Mouse (Mus musculus): ENCODE measurements around the gene Txndc2. TPM values are rescaled to one million over a fixed set of nuclear protein-coding genes. Genes with fewer than 3 reads are reported as not detected.

Gene Txndc2
- polyA plus RNA-seq, 1 experiment = not detected

GRCm38 (mm10) chr17:65618431-65618830 is 23.5 kb downstream of the Txndc2 start:
- no peak for DNase-seq
- 96% methylated on average over 2 of the region's 2 CpGs for WGBS
- no peaks in the 10 kb centered on the region for H3K27me3 ChIP-seq (ENCODE audit: control insufficient read depth, insufficient read depth, low read length)
- H3K4me3 ChIP-seq (ENCODE audit: control insufficient read depth, insufficient read depth, low read length) = no peak overlapping the region
- H3K27ac ChIP-seq (ENCODE audit: control insufficient read depth, insufficient read depth, low read length) = no peak overlapping the region
- no peaks in the 10 kb centered on the region for H3K4me1 ChIP-seq (replicated peaks; ENCODE audit: control insufficient read depth, insufficient read depth, low read length)
- TF ChIP-seq CTCF (IDR thresholded peaks at IDR 0.05; ENCODE audit: borderline replicate concordance, control insufficient read depth, extremely low read depth, insufficient read depth, low read length, poor library complexity) = no peak
- TF ChIP-seq POLR2A (IDR thresholded peaks at IDR 0.05; ENCODE audit: control insufficient read depth, extremely low read depth, insufficient read depth, low read length, poor library complexity) = no peak
- H3K36me3 ChIP-seq (ENCODE audit: control insufficient read depth, insufficient read depth, low read length) = no peaks in the 10 kb centered on the region

- no peak for DNase-seq
- Histone ChIP-seq H3K4me1 (replicated peaks; ENCODE audit: control insufficient read depth, insufficient read depth, low read length) (no peaks in the 10 kb centered on the region), H3K27ac (ENCODE audit: control insufficient read depth, insufficient read depth, low read length) (no peak overlapping the region), H3K4me3 (ENCODE audit: control insufficient read depth, insufficient read depth, low read length) (no peak overlapping the region), H3K27me3 (ENCODE audit: control insufficient read depth, insufficient read depth, low read length) (no peaks in the 10 kb centered on the region), H3K36me3 (ENCODE audit: control insufficient read depth, insufficient read depth, low read length) (no peaks in the 10 kb centered on the region)
- 59% methylated on average over 3 of the region's 3 CpGs for WGBS
- no peak for TF ChIP-seq CTCF (IDR thresholded peaks at IDR 0.05; ENCODE audit: borderline replicate concordance, control insufficient read depth, extremely low read depth, insufficient read depth, low read length, poor library complexity)
- no peak for TF ChIP-seq POLR2A (IDR thresholded peaks at IDR 0.05; ENCODE audit: control insufficient read depth, extremely low read depth, insufficient read depth, low read length, poor library complexity)
Observed at GRCm38 (mm10) chr17:65615678-65616077, 26.3 kb downstream of the Txndc2 start.

- TF ChIP-seq POLR2A (IDR thresholded peaks at IDR 0.05; ENCODE audit: control insufficient read depth, extremely low read depth, insufficient read depth, low read length, poor library complexity) (no peak), CTCF (IDR thresholded peaks at IDR 0.05; ENCODE audit: borderline replicate concordance, control insufficient read depth, extremely low read depth, insufficient read depth, low read length, poor library complexity) (no peak)
- no peak for DNase-seq
- Histone ChIP-seq H3K27me3 (ENCODE audit: control insufficient read depth, insufficient read depth, low read length) (no peaks in the 10 kb centered on the region), H3K36me3 (ENCODE audit: control insufficient read depth, insufficient read depth, low read length) (no peaks in the 10 kb centered on the region), H3K4me3 (ENCODE audit: control insufficient read depth, insufficient read depth, low read length) (no peak overlapping the region), H3K4me1 (replicated peaks; ENCODE audit: control insufficient read depth, insufficient read depth, low read length) (no peaks in the 10 kb centered on the region), H3K27ac (ENCODE audit: control insufficient read depth, insufficient read depth, low read length) (no peak overlapping the region)
- WGBS = 9% methylated on average over 9 of the region's 9 CpGs
Observed at GRCm38 (mm10) chr17:65614431-65614830, 27.5 kb downstream of the Txndc2 start.

- no peaks in the 10 kb centered on the region for H3K27me3 ChIP-seq (ENCODE audit: control insufficient read depth, insufficient read depth, low read length)
- H3K4me3 ChIP-seq (ENCODE audit: control insufficient read depth, insufficient read depth, low read length) = peak within 1 kb of the TSS; percentile 75
- no peaks in the 10 kb centered on the region for H3K36me3 ChIP-seq (ENCODE audit: control insufficient read depth, insufficient read depth, low read length)
- under 1% methylated on average over 85 of the region's 85 CpGs for WGBS
- peak; percentile 66; the same call in 1 of the 2 replicates for TF ChIP-seq POLR2A (IDR thresholded peaks at IDR 0.05; ENCODE audit: control insufficient read depth, extremely low read depth, insufficient read depth, low read length, poor library complexity)
- peak; percentile 58; the same call in 1 of the 2 replicates for TF ChIP-seq CTCF (IDR thresholded peaks at IDR 0.05; ENCODE audit: borderline replicate concordance, control insufficient read depth, extremely low read depth, insufficient read depth, low read length, poor library complexity)
- DNase-seq = peak; percentile 98
- peak within 1 kb of the TSS; percentile 71 for H3K27ac ChIP-seq (ENCODE audit: control insufficient read depth, insufficient read depth, low read length)
- no peaks in the 10 kb centered on the region for H3K4me1 ChIP-seq (replicated peaks; ENCODE audit: control insufficient read depth, insufficient read depth, low read length)
Observed at GRCm38 (mm10) chr17:65613463-65614412, 28.2 kb downstream of the Txndc2 start, which contains the start of gene Vapa. Gene Vapa, minus strand, starts transcription at chr17:65613555.

- H3K36me3 ChIP-seq (ENCODE audit: control insufficient read depth, insufficient read depth, low read length) = no peaks in the 10 kb centered on the region
- peak overlapping the region; percentile 71 for H3K27ac ChIP-seq (ENCODE audit: control insufficient read depth, insufficient read depth, low read length)
- H3K4me3 ChIP-seq (ENCODE audit: control insufficient read depth, insufficient read depth, low read length) = peak overlapping the region; percentile 75
- no peaks in the 10 kb centered on the region for H3K4me1 ChIP-seq (replicated peaks; ENCODE audit: control insufficient read depth, insufficient read depth, low read length)
- TF ChIP-seq CTCF (IDR thresholded peaks at IDR 0.05; ENCODE audit: borderline replicate concordance, control insufficient read depth, extremely low read depth, insufficient read depth, low read length, poor library complexity) = no peak
- no peak for TF ChIP-seq POLR2A (IDR thresholded peaks at IDR 0.05; ENCODE audit: control insufficient read depth, extremely low read depth, insufficient read depth, low read length, poor library complexity)
- no peak for DNase-seq
- WGBS = under 1% methylated on average over 42 of the region's 42 CpGs
- H3K27me3 ChIP-seq (ENCODE audit: control insufficient read depth, insufficient read depth, low read length) = no peaks in the 10 kb centered on the region
Observed at GRCm38 (mm10) chr17:65613142-65613462, 28.9 kb downstream of the Txndc2 start.

GRCm38 (mm10) chr17:65612391-65613141 is 29.4 kb downstream of the Txndc2 start:
- WGBS = 4% methylated on average over 77 of the region's 91 CpGs
- no peak for TF ChIP-seq CTCF (IDR thresholded peaks at IDR 0.05; ENCODE audit: borderline replicate concordance, control insufficient read depth, extremely low read depth, insufficient read depth, low read length, poor library complexity)
- no peak for TF ChIP-seq POLR2A (IDR thresholded peaks at IDR 0.05; ENCODE audit: control insufficient read depth, extremely low read depth, insufficient read depth, low read length, poor library complexity)
- Histone ChIP-seq H3K4me3 (ENCODE audit: control insufficient read depth, insufficient read depth, low read length) (peak overlapping the region; percentile 75), H3K27me3 (ENCODE audit: control insufficient read depth, insufficient read depth, low read length) (no peaks in the 10 kb centered on the region), H3K36me3 (ENCODE audit: control insufficient read depth, insufficient read depth, low read length) (no peaks in the 10 kb centered on the region), H3K4me1 (replicated peaks; ENCODE audit: control insufficient read depth, insufficient read depth, low read length) (peaks cover 3% of the 10 kb centered on the region; the same call in 1 of the 2 replicates), H3K27ac (ENCODE audit: control insufficient read depth, insufficient read depth, low read length) (peak overlapping the region; percentile 71)
- peak; percentile 43 for DNase-seq

Measured in thymus, adult 2 months (tissue).